Mouse (Mus musculus): ENCODE results near the gene Aen.

Aen gene

GRCm38 (mm10) chr7:78895653-78896333 is at the start of gene Aen:
Aen (plus strand) TSS chr7:78895854.
- peak; percentile 99 to 100 for DNase-seq (ENCODE audit: low spot score in 2 of 2)

GRCm38 (mm10) chr7:78846066-78846716 is 49.5 kb upstream of the Aen start:
- DNase-seq (ENCODE audit: low spot score in 2 of 2): no peak

GRCm38 (mm10) chr7:78846737-78847434 is 48.8 kb upstream of the Aen start, which contains the start of gene Det1:
Det1 (minus strand) TSS chr7:78847263.
- DNase-seq (ENCODE audit: low spot score in 2 of 2): peak; percentile 91 to 96

GRCm38 (mm10) chr7:78854051-78854450 is 41.6 kb upstream of the Aen start:
- no peak for DNase-seq (ENCODE audit: low spot score in 2 of 2)

- no peak for DNase-seq (ENCODE audit: low spot score in 2 of 2)
Measured at GRCm38 (mm10) chr7:78855044-78855655, 40.5 kb upstream of the Aen start.

- no peak for DNase-seq (ENCODE audit: low spot score in 2 of 2)
Measured at GRCm38 (mm10) chr7:78863796-78864445, 31.7 kb upstream of the Aen start.

GRCm38 (mm10) chr7:78864446-78864802 is 31.2 kb upstream of the Aen start:
- DNase-seq (ENCODE audit: low spot score in 2 of 2): no peak

- no peak for DNase-seq (ENCODE audit: low spot score in 2 of 2)
Measured at GRCm38 (mm10) chr7:78865212-78865949, 30.3 kb upstream of the Aen start.

- DNase-seq (ENCODE audit: low spot score in 2 of 2): no peak
Measured at GRCm38 (mm10) chr7:78868731-78869130, 26.9 kb upstream of the Aen start.

GRCm38 (mm10) chr7:78872366-78872765 is 23.3 kb upstream of the Aen start:
- DNase-seq (ENCODE audit: low spot score in 2 of 2): no peak

GRCm38 (mm10) chr7:78872831-78873230 is 22.8 kb upstream of the Aen start:
- DNase-seq (ENCODE audit: low spot score in 2 of 2): no peak

- DNase-seq (ENCODE audit: low spot score in 2 of 2): no peak
Measured at GRCm38 (mm10) chr7:78881607-78882468, 13.8 kb upstream of the Aen start.

GRCm38 (mm10) chr7:78882469-78882837 is 13.2 kb upstream of the Aen start:
- no peak for DNase-seq (ENCODE audit: low spot score in 2 of 2)

GRCm38 (mm10) chr7:78883016-78883725 is 12.5 kb upstream of the Aen start:
- no peak for DNase-seq (ENCODE audit: low spot score in 2 of 2)

GRCm38 (mm10) chr7:78883726-78884060 is 12.0 kb upstream of the Aen start:
- DNase-seq (ENCODE audit: low spot score in 2 of 2): no peak

- DNase-seq (ENCODE audit: low spot score in 2 of 2): no peak
Measured at GRCm38 (mm10) chr7:78884139-78884538, 11.5 kb upstream of the Aen start.

GRCm38 (mm10) chr7:78885404-78885803 is 10.2 kb upstream of the Aen start:
- no peak for DNase-seq (ENCODE audit: low spot score in 2 of 2)

- DNase-seq (ENCODE audit: low spot score in 2 of 2): no peak
Measured at GRCm38 (mm10) chr7:78886496-78886895, 9.2 kb upstream of the Aen start.

GRCm38 (mm10) chr7:78887431-78887842 is 8.2 kb upstream of the Aen start:
- no peak for DNase-seq (ENCODE audit: low spot score in 2 of 2)

- peak; percentile 84 to 97 for DNase-seq (ENCODE audit: low spot score in 2 of 2)
Measured at GRCm38 (mm10) chr7:78890641-78891040, 5.0 kb upstream of the Aen start.
